Mouse (Mus musculus) cerebellum, adult 2 months (tissue): ENCODE results near the gene Thra.

Experiments used
- CTCF ChIP-seq: fragments of 200-500 bp; IDR thresholded peaks from 2 replicates; pipeline ENCODE4 v1.5.1; 2011; ENCODE audit warnings: low read depth, mild to moderate bottlenecking, control low read depth, low read length, moderate library complexity, borderline replicate concordance; ENCODE audit not compliant: insufficient read depth
- POLR2A ChIP-seq: fragments of 200-500 bp; IDR thresholded peaks from 2 replicates; pipeline ENCODE4 v1.6.1; 2011; ENCODE audit warnings: low read length, control low read depth, borderline replicate concordance; ENCODE audit not compliant: insufficient read depth

DNA sequence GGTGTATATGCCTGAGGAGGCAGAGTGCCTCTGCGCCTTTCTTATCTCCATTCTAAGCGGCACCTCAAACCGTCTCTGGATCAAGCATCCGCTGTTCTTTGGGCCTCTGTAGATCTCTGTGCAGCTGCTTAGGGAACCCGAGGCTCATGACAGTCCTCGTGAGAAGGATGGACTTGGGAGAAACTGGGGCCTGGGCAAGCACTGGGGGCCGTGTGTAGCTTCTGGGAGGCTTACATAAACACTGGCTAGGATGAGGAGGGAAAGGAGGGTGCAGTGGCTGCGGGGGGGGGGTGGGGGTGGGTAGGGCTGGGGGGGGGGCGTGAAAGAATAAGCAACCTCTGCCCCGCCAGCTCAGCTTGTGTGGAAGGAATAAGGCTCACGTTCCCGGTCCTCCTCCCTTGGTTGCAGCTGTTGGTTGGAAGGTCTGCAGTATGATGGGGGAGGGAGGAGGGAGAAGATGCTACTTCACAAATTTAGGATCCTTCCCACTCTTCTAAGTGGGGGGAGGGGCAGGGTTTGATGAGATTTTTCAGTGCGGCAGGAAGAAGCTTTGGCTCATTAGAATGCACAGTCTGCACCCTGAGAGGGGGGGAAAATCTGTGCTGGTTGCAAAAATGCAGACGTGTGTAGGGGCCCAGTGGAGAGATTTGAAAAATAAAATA lies 41.5 kb downstream of the Thra start:
- TF ChIP-seq POLR2A, result no peak
- TF ChIP-seq CTCF, result no peak
